Mouse (Mus musculus): Measurements from ENCODE around the gene Zfp523. TPM values are rescaled to one million over a fixed set of nuclear protein-coding genes. Genes with fewer than 3 reads are reported as not detected.
A peak's percentile ranks its signal among the peaks of the same experiment; 100 is the strongest.

Zfp523 gene
- polyA plus RNA-seq, 1 experiment from 2014 or later: 17.3 TPM

GRCm38 (mm10) chr17:28232475-28233060, 55.6 kb downstream of the Zfp523 start, which contains the start of gene Ppard:
Gene Ppard (plus strand): TSS chr17:28232700.
- Histone ChIP-seq H3K4me1 (replicated peaks) (peaks cover 16% of the 10 kb centered on the region; the same call in 1 of the 2 replicates), H3K4me3 (peak within 1 kb of the TSS; percentile 81), H3K9me3 (replicated peaks) (no peaks in the 10 kb centered on the region), H3K4me2 (peak within 1 kb of the TSS; percentile 73), H3K27ac (peak within 1 kb of the TSS; percentile 79), H3K36me3 (no peaks in the 10 kb centered on the region), H3K9ac (peak within 1 kb of the TSS; percentile 91), H3K27me3 (no peaks in the 10 kb centered on the region)
- ATAC-seq (replicated peaks; ENCODE audit: insufficient number of reproducible peaks, insufficient read depth, low FRiP score, low read depth): peak; percentile 97
- under 1% methylated on average over 52 of the region's 57 CpGs for WGBS

- peak; percentile 14; the same call in 1 of the 2 replicates for ATAC-seq (replicated peaks; ENCODE audit: insufficient number of reproducible peaks, insufficient read depth, low FRiP score, low read depth)
- Histone ChIP-seq H3K9me3 (replicated peaks) (no peaks in the 10 kb centered on the region), H3K27me3 (no peaks in the 10 kb centered on the region), H3K4me2 (peak overlapping the region; percentile 73), H3K4me3 (peak overlapping the region; percentile 81), H3K36me3 (no peaks in the 10 kb centered on the region), H3K27ac (peak overlapping the region; percentile 79), H3K9ac (peak overlapping the region; percentile 91), H3K4me1 (replicated peaks) (peaks cover 16% of the 10 kb centered on the region; the same call in 1 of the 2 replicates)
- 6% methylated on average over 17 of the region's 17 CpGs for WGBS
Measured at GRCm38 (mm10) chr17:28233091-28233731, 56.3 kb downstream of the Zfp523 start.

GRCm38 (mm10) chr17:28234641-28235040, 57.7 kb downstream of the Zfp523 start:
- Histone ChIP-seq H3K4me1 (replicated peaks) (peaks cover 16% of the 10 kb centered on the region; the same call in 1 of the 2 replicates), H3K9me3 (replicated peaks) (no peaks in the 10 kb centered on the region), H3K36me3 (peaks cover 4% of the 10 kb centered on the region; the same call in 1 of the 2 replicates), H3K4me2 (no peak overlapping the region), H3K9ac (no peak overlapping the region), H3K27me3 (no peaks in the 10 kb centered on the region), H3K27ac (no peak overlapping the region), H3K4me3 (no peak overlapping the region)
- ATAC-seq (replicated peaks; ENCODE audit: insufficient number of reproducible peaks, insufficient read depth, low FRiP score, low read depth): no peak
- WGBS: 86% methylated on average over 5 of the region's 5 CpGs

GRCm38 (mm10) chr17:28235982-28236635, 59.2 kb downstream of the Zfp523 start:
- no peak for ATAC-seq (replicated peaks; ENCODE audit: insufficient number of reproducible peaks, insufficient read depth, low FRiP score, low read depth)
- H3K27ac ChIP-seq: no peak overlapping the region
- H3K4me2 ChIP-seq: no peak overlapping the region
- H3K36me3 ChIP-seq: peaks cover 4% of the 10 kb centered on the region; the same call in 1 of the 2 replicates
- H3K4me1 ChIP-seq (replicated peaks): peaks cover 16% of the 10 kb centered on the region; the same call in 1 of the 2 replicates
- no peaks in the 10 kb centered on the region for H3K27me3 ChIP-seq
- H3K9me3 ChIP-seq (replicated peaks): no peaks in the 10 kb centered on the region
- WGBS: 74% methylated on average over 7 of the region's 7 CpGs
- H3K9ac ChIP-seq: no peak overlapping the region
- H3K4me3 ChIP-seq: no peak overlapping the region

- Histone ChIP-seq H3K36me3 (peaks cover 4% of the 10 kb centered on the region; the same call in 1 of the 2 replicates), H3K4me3 (no peak overlapping the region), H3K27ac (no peak overlapping the region), H3K4me2 (no peak overlapping the region), H3K9ac (no peak overlapping the region), H3K9me3 (replicated peaks) (no peaks in the 10 kb centered on the region), H3K4me1 (replicated peaks) (peaks cover 16% of the 10 kb centered on the region; the same call in 1 of the 2 replicates), H3K27me3 (no peaks in the 10 kb centered on the region)
- ATAC-seq (replicated peaks; ENCODE audit: insufficient number of reproducible peaks, insufficient read depth, low FRiP score, low read depth): no peak
- 84% methylated on average over 4 of the region's 4 CpGs for WGBS
Measured at GRCm38 (mm10) chr17:28236636-28237015, 59.7 kb downstream of the Zfp523 start.

GRCm38 (mm10) chr17:28237362-28237761, 60.4 kb downstream of the Zfp523 start:
- H3K27me3 ChIP-seq: no peaks in the 10 kb centered on the region
- H3K4me1 ChIP-seq (replicated peaks): peaks cover 22% of the 10 kb centered on the region
- no peak overlapping the region for H3K4me3 ChIP-seq
- ATAC-seq (replicated peaks; ENCODE audit: insufficient number of reproducible peaks, insufficient read depth, low FRiP score, low read depth): no peak
- H3K27ac ChIP-seq: no peak overlapping the region
- H3K4me2 ChIP-seq: no peak overlapping the region
- peaks cover 4% of the 10 kb centered on the region; the same call in 1 of the 2 replicates for H3K36me3 ChIP-seq
- H3K9ac ChIP-seq: no peak overlapping the region
- H3K9me3 ChIP-seq (replicated peaks): no peaks in the 10 kb centered on the region
- 71% methylated on average over 5 of the region's 5 CpGs for WGBS

- WGBS: 76% methylated on average over 6 of the region's 6 CpGs
- Histone ChIP-seq H3K9me3 (replicated peaks) (no peaks in the 10 kb centered on the region), H3K4me1 (replicated peaks) (peaks cover 26% of the 10 kb centered on the region), H3K9ac (no peak overlapping the region), H3K4me2 (no peak overlapping the region), H3K27ac (no peak overlapping the region), H3K27me3 (no peaks in the 10 kb centered on the region), H3K4me3 (no peak overlapping the region), H3K36me3 (peaks cover 4% of the 10 kb centered on the region; the same call in 1 of the 2 replicates)
- no peak for ATAC-seq (replicated peaks; ENCODE audit: insufficient number of reproducible peaks, insufficient read depth, low FRiP score, low read depth)
Measured at GRCm38 (mm10) chr17:28237874-28238273, 60.9 kb downstream of the Zfp523 start.

- Histone ChIP-seq H3K27ac (no peak overlapping the region), H3K36me3 (peaks cover 4% of the 10 kb centered on the region; the same call in 1 of the 2 replicates), H3K9me3 (replicated peaks) (no peaks in the 10 kb centered on the region), H3K4me3 (no peak overlapping the region), H3K9ac (no peak overlapping the region), H3K27me3 (no peaks in the 10 kb centered on the region), H3K4me1 (replicated peaks) (peaks cover 34% of the 10 kb centered on the region), H3K4me2 (no peak overlapping the region)
- WGBS: 82% methylated on average over 5 of the region's 5 CpGs
- no peak for ATAC-seq (replicated peaks; ENCODE audit: insufficient number of reproducible peaks, insufficient read depth, low FRiP score, low read depth)
Measured at GRCm38 (mm10) chr17:28240846-28241245, 63.9 kb downstream of the Zfp523 start.

GRCm38 (mm10) chr17:28242296-28242695, 65.4 kb downstream of the Zfp523 start:
- H3K27me3 ChIP-seq: no peaks in the 10 kb centered on the region
- H3K4me1 ChIP-seq (replicated peaks): peaks cover 33% of the 10 kb centered on the region
- H3K36me3 ChIP-seq: peaks cover 4% of the 10 kb centered on the region; the same call in 1 of the 2 replicates
- WGBS: 73% methylated on average over 6 of the region's 6 CpGs
- H3K4me3 ChIP-seq: no peak overlapping the region
- ATAC-seq (replicated peaks; ENCODE audit: insufficient number of reproducible peaks, insufficient read depth, low FRiP score, low read depth): no peak
- H3K27ac ChIP-seq: no peak overlapping the region
- no peak overlapping the region for H3K4me2 ChIP-seq
- no peaks in the 10 kb centered on the region for H3K9me3 ChIP-seq (replicated peaks)
- H3K9ac ChIP-seq: no peak overlapping the region

GRCm38 (mm10) chr17:28244214-28244613, 67.3 kb downstream of the Zfp523 start:
- 0 out of 2 replicates have a peak overlapping the region, but pooled peaks have one; percentile 5 for H3K27ac ChIP-seq
- peaks cover 3% of the 10 kb centered on the region; the same call in 1 of the 2 replicates for H3K36me3 ChIP-seq
- no peaks in the 10 kb centered on the region for H3K27me3 ChIP-seq
- H3K4me3 ChIP-seq: no peak overlapping the region
- 73% methylated on average over 6 of the region's 6 CpGs for WGBS
- H3K4me1 ChIP-seq (replicated peaks): peaks cover 47% of the 10 kb centered on the region
- H3K9me3 ChIP-seq (replicated peaks): no peaks in the 10 kb centered on the region
- ATAC-seq (replicated peaks; ENCODE audit: insufficient number of reproducible peaks, insufficient read depth, low FRiP score, low read depth): no peak
- no peak overlapping the region for H3K9ac ChIP-seq
- no peak overlapping the region for H3K4me2 ChIP-seq

GRCm38 (mm10) chr17:28244714-28245113, 67.8 kb downstream of the Zfp523 start:
- Histone ChIP-seq H3K9me3 (replicated peaks) (no peaks in the 10 kb centered on the region), H3K27me3 (no peaks in the 10 kb centered on the region), H3K27ac (peak overlapping the region; percentile 5), H3K9ac (0 out of 2 replicates have a peak overlapping the region, but pooled peaks have one; percentile 14), H3K36me3 (no peaks in the 10 kb centered on the region), H3K4me1 (replicated peaks) (peaks cover 47% of the 10 kb centered on the region), H3K4me3 (no peak overlapping the region), H3K4me2 (no peak overlapping the region)
- ATAC-seq (replicated peaks; ENCODE audit: insufficient number of reproducible peaks, insufficient read depth, low FRiP score, low read depth): no peak; the same call in 1 of the 2 replicates
- 35% methylated on average over 6 of the region's 6 CpGs for whole genome bisulfite sequencing
